8 mouse cellular contexts compared by ENCODE assay signal in genomic region chr14:118422351-118423001, GRCm38 (mm10).
DNase-seq lines count a peak whose midpoint lies in the region; ATAC-seq and TF ChIP-seq lines count a peak whose summit lies in the region.

No protein-coding gene starts in this region.

- peaks cover 30% of the 10 kb centered on the region for H3K4me1 ChIP-seq in hindbrain, embryonic 10.5 days (replicated peaks)
- no peaks in the 10 kb centered on the region for H3K4me1 ChIP-seq in limb, embryonic 14.5 days (ENCODE audit: control insufficient read depth, insufficient read depth, low read length)
- H3K4me1 ChIP-seq in olfactory bulb, adult 2 months (ENCODE audit: control insufficient read depth, insufficient read depth, low read length) = peaks cover 7% of the 10 kb centered on the region

- no peak for TF ChIP-seq CTCF in olfactory bulb, adult 2 months (IDR thresholded peaks at IDR 0.05; ENCODE audit: insufficient read depth, low read depth, low read length)

- peak overlapping the region; percentile 41 for H3K4me3 ChIP-seq in hindbrain, embryonic 10.5 days
- no peak overlapping the region for H3K4me3 ChIP-seq in limb, embryonic 14.5 days (replicated peaks; ENCODE audit: low read length)
- H3K4me3 ChIP-seq in olfactory bulb, adult 2 months (ENCODE audit: insufficient read depth, low read depth, low read length) = peak overlapping the region; percentile 19

- 2% methylated on average over 17 of the region's 17 CpGs for WGBS in hindbrain, embryonic 10.5 days
- 6% methylated on average over 17 of the region's 17 CpGs for WGBS in limb, embryonic 14.5 days
- WGBS in olfactory bulb, adult 2 months = 3% methylated on average over 17 of the region's 17 CpGs

- H3K36me3 ChIP-seq in hindbrain, embryonic 10.5 days = no peaks in the 10 kb centered on the region
- H3K36me3 ChIP-seq in limb, embryonic 14.5 days (ENCODE audit: control insufficient read depth, insufficient read depth, low read length) = no peaks in the 10 kb centered on the region

- H3K27ac ChIP-seq in hindbrain, embryonic 10.5 days = peak overlapping the region; percentile 83
- no peak overlapping the region for H3K27ac ChIP-seq in limb, embryonic 14.5 days (replicated peaks; ENCODE audit: low read depth, low read length)
- no peak overlapping the region for H3K27ac ChIP-seq in olfactory bulb, adult 2 months (ENCODE audit: insufficient read depth, low read depth, low read length)

- peaks cover 72% of the 10 kb centered on the region for H3K27me3 ChIP-seq in hindbrain, embryonic 10.5 days (ENCODE audit: insufficient read depth, poor library complexity, severe bottlenecking)
- H3K27me3 ChIP-seq in limb, embryonic 14.5 days (ENCODE audit: control insufficient read depth, insufficient read depth, low read length) = 0 out of 2 replicates have a peak, but pooled peaks cover 4% of the 10 kb centered on the region

- no peak overlapping the region for H3K9ac ChIP-seq in limb, embryonic 14.5 days (ENCODE audit: low read depth, low read length, severe bottlenecking)

- DNase-seq in cerebellum, postnatal 10 days = peak; percentile 47 to 69
- no peak for DNase-seq in cerebellum, adult 9-10 months
- DNase-seq in hindbrain, embryonic 10.5 days (ENCODE audit: low spot score) = peak; percentile 59
- no peak for DNase-seq in limb, embryonic 14.5 days (ENCODE audit: low spot score)
- no peak for DNase-seq in testis, postnatal 14 days (ENCODE audit: low spot score)
- DNase-seq in cerebellum, adult 18-20 months = no peak

- ATAC-seq in common myeloid progenitor, adult 5-6 weeks (replicated peaks; ENCODE audit: low read depth, poor library complexity, severe bottlenecking) = peak; percentile 46
- ATAC-seq in limb, embryonic 14.5 days (ENCODE audit: low FRiP score, low read depth) = no peak

- no peak for TF ChIP-seq POLR2A in limb, embryonic 14.5 days (IDR thresholded peaks at IDR 0.05; ENCODE audit: borderline replicate concordance, extremely low read depth, insufficient read depth, insufficient read length)
- TF ChIP-seq POLR2A in olfactory bulb, adult 2 months (IDR thresholded peaks at IDR 0.05; ENCODE audit: insufficient read depth, low read depth, low read length) = no peak

- H3K9me3 ChIP-seq in hindbrain, embryonic 10.5 days = peaks cover 32% of the 10 kb centered on the region
- no peaks in the 10 kb centered on the region for H3K9me3 ChIP-seq in limb, embryonic 14.5 days (ENCODE audit: control insufficient read depth, low read length)

- H3K4me2 ChIP-seq in limb, embryonic 14.5 days (replicated peaks; ENCODE audit: low read depth, low read length, severe bottlenecking) = peak overlapping the region; percentile 13; the same call in 1 of the 2 replicates

Comparison
In these comparisons a context has a peak if more than half of its experiments do, and no peak if none do; other contexts are left out.
1. DNase-seq: peak in cerebellum, postnatal 10 days (2 of 2) and hindbrain, embryonic 10.5 days (single experiment); none in cerebellum, adult 9-10 months (single experiment), limb, embryonic 14.5 days (single experiment), testis, postnatal 14 days (single experiment) and cerebellum, adult 18-20 months (0 of 2).